Mouse (Mus musculus) brain, embryonic 14.5 days (tissue): ENCODE measurements around the gene Pknox2. TPM values are rescaled to one million over a fixed set of nuclear protein-coding genes. Genes with fewer than 3 reads are reported as not detected.

Experiments
- DNase-seq: peaks from one replicate; pipeline ENCODE4 v3.0.0-alpha.2; 2011; ENCODE audit warnings: low read depth
- CTCF ChIP-seq: fragments of 200-500 bp; IDR thresholded peaks from 2 replicates; pipeline ENCODE4 v1.5.1; 2012; ENCODE audit warnings: inconsistent platforms, mild to moderate bottlenecking, moderate library complexity, borderline replicate concordance; ENCODE audit not compliant: insufficient read depth, insufficient read length; ENCODE audit errors: extremely low read depth
- POLR2A ChIP-seq: fragments of 200-500 bp; IDR thresholded peaks from 2 replicates; pipeline ENCODE4 v1.6.1; 2012; ENCODE audit warnings: mild to moderate bottlenecking, inconsistent platforms, borderline replicate concordance; ENCODE audit not compliant: poor library complexity, insufficient read depth, insufficient read length, severe bottlenecking; ENCODE audit errors: extremely low read depth
- polyA plus RNA-seq: library from polyadenylated mRNA; depleted of rRNA; stranded (reverse); fragments of >200 nt; gene quantifications from 2 replicates; pipeline ENCODE4 v1.2.3, GENCODE M21; 2012; rRNA removed

The Pknox2 gene
- polyA plus RNA-seq: 37.2 and 38.3 TPM in 2 replicates

DNA sequence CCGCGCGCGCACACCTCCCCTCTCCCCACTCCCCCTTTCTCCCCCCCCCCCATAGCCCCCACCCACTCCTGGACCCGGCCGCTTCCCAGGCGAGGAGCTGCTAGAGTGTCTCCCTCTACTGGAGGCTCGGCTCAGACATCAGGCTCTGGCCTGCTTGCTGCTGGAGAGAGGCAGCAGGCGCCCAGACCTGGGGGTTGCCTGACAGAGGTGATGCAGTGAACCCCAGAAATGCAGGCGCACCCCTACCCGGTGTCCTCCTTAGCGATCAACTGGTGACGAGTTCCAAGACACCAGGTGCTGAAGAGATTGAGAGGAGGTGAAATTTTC lies at the start of gene Pknox2:
TSS of gene Pknox2 (minus strand) at position 49 of the 327 bp plus-strand sequence.
- no peak for DNase-seq
- peak; percentile 81 for TF ChIP-seq CTCF
- no peak for TF ChIP-seq POLR2A

GRCm38 (mm10) chr9:37188024-37188423 lies 40.8 kb upstream of the Pknox2 start:
- no peak for DNase-seq
- TF ChIP-seq CTCF: no peak
- TF ChIP-seq POLR2A: no peak

DNA sequence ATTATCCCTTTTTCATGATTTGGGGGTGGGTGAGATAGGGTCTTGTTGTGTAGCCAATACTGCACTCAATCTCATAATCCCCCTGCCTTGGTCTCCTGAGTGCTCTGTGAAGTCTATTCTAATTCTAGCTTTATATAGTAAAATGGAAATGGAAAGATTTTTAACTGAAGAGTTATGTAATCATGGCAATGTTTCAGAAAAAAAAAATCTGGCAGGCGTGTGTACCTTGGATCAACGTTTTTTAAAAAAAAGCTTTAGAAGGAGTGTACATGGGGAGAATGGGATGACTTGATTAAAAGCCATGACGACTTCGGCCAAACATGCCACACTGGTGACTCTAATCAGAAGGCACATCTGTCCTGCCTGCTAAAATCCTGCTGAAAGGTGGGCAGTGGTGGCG lies 40.2 kb upstream of the Pknox2 start:
- no peak for DNase-seq
- TF ChIP-seq CTCF (no peak), POLR2A (no peak)

DNA sequence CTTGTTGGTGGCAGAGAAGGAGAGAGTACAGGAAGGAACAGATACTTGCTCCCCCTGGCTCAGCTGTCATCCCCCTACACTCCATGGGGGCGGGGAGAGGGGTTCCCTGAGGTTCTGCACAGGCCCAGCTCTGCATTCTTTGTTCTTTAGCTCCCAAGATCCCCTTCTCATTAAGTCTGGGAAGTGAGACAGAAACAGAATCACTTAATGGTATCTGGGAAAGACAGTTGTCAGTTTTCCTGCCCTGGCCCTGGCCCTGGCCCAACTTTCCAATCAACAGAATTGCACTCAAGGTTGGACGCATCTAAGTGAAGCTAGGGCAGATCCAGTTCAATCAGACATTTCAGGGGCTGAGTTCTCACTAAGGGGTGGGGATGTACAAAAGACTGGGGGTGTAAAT lies 36.0 kb upstream of the Pknox2 start:
- TF ChIP-seq CTCF (no peak), POLR2A (no peak)
- DNase-seq: peak; percentile 38

DNA sequence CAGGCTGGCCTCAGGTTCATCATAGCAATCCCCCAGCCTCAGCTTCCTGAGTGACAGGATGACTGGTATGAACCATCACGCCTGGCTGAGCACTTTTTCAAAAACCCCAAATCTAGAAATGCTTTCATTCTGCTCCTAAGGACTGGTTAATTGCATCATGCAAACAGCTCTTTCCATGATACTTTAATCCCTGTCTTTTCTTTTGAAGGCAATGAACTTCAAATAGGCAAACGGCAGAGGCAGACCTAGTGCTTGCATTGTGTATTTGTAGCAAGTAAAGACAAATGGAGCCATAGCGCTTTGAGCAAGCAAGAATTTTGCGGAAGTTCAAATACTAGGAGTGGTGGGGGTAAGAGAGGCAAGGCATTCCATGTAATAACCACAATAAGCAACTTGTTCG lies 34.4 kb upstream of the Pknox2 start:
- TF ChIP-seq CTCF (no peak), POLR2A (no peak)
- DNase-seq: peak; percentile 60

GRCm38 (mm10) chr9:37179596-37179995 lies 32.4 kb upstream of the Pknox2 start:
- no peak for DNase-seq

DNA sequence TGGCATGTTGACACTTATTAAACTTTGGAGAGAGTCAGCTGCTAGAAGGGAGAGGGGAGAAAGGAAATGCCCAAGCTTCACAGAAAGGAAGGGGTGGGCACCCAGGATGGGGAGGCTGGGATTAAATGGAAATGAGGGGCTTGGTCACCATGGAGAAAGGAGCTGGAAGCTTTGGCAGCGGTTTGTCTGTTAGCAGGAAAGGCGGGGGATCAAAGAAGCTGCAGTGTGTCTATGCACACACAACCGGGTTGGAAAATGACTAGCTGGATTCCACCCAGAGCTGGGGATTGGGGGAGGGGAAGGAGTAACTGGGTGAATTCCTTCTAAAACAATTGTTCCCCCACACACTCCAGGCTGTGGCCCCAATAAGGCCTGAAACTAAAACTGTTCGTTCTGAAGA lies 31.7 kb upstream of the Pknox2 start:
- peak; percentile 94 for DNase-seq
- TF ChIP-seq POLR2A (no peak), CTCF (no peak)

More at GRCm38 (mm10) chr9:37179596-37179995, 32.4 kb upstream of the Pknox2 start:
- TF ChIP-seq CTCF: no peak
- no peak for TF ChIP-seq POLR2A

- TF ChIP-seq POLR2A (no peak), CTCF (no peak)
- peak; percentile 59 for DNase-seq
Measured at GRCm38 (mm10) chr9:37177551-37177950, 30.3 kb upstream of the Pknox2 start.

- DNase-seq: peak; percentile 94
- TF ChIP-seq CTCF (peak; percentile 95), POLR2A (no peak)
Measured at GRCm38 (mm10) chr9:37177107-37177506, 29.9 kb upstream of the Pknox2 start.

GRCm38 (mm10) chr9:37176002-37176401 lies 28.8 kb upstream of the Pknox2 start:
- peak; percentile 73 for DNase-seq
- TF ChIP-seq CTCF (no peak), POLR2A (no peak)

GRCm38 (mm10) chr9:37173376-37173775 lies 26.2 kb upstream of the Pknox2 start:
- DNase-seq: peak; percentile 32
- TF ChIP-seq POLR2A (no peak), CTCF (no peak)

GRCm38 (mm10) chr9:37166899-37167298 lies 19.7 kb upstream of the Pknox2 start:
- DNase-seq: peak; percentile 38
- TF ChIP-seq POLR2A (no peak), CTCF (peak; percentile 51; the same call in 1 of the 2 replicates)

DNA sequence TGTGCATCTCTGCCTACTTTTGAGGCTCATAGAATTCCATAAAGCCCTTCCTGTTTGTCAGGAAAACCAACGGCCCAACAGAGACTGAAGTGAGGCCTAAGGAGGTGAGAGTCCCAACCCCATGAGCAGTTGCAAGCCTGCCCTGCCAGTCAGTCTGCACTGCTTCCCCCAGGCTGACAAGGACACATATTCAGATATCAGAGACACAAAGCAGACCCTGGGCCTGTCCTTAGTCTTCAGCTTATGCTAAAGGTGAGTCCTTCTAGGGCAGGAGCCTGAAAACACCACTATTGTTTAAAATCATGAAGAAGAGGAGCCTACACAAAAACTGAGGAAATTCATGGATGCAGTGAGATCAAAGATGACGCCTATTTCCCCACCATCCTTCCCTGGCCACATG lies 13.5 kb upstream of the Pknox2 start:
- TF ChIP-seq POLR2A (no peak), CTCF (no peak)
- DNase-seq: no peak

- DNase-seq: no peak
Measured at GRCm38 (mm10) chr9:37147886-37148285, 679 bp upstream of the Pknox2 start.

More at GRCm38 (mm10) chr9:37147886-37148285, 679 bp upstream of the Pknox2 start:
- TF ChIP-seq POLR2A (no peak), CTCF (no peak)
